Mouse (Mus musculus) kidney, adult 2 months (tissue): ENCODE results near the gene Erbb2. TPM values are rescaled to one million over a fixed set of nuclear protein-coding genes. Genes with fewer than 3 reads are reported as not detected.

Experiments
- DNase-seq: peaks from one replicate; pipeline ENCODE4 v3.0.0; 2021
- H3K27ac ChIP-seq: fragments of 200-500 bp; 2 replicates; pipeline ENCODE4 v1.5.1; 2012; ENCODE audit warnings: low read depth, low read length, control low read depth, inconsistent platforms; ENCODE audit not compliant: insufficient read depth
- H3K27me3 ChIP-seq: fragments of 200-500 bp; replicated peaks from 2 replicates; pipeline ENCODE4 v1.6.1; 2012; ENCODE audit warnings: mild to moderate bottlenecking, moderate library complexity, low read length, inconsistent platforms; ENCODE audit not compliant: control insufficient read depth, insufficient read depth
- H3K36me3 ChIP-seq: fragments of 200-500 bp; 2 replicates; pipeline ENCODE4 v1.6.1; 2012; ENCODE audit warnings: mild to moderate bottlenecking, moderate library complexity, low read length, inconsistent platforms; ENCODE audit not compliant: control insufficient read depth, insufficient read depth
- H3K4me1 ChIP-seq: fragments of 200-500 bp; 2 replicates; pipeline ENCODE4 v1.6.1; 2011; ENCODE audit warnings: low read length; ENCODE audit not compliant: control insufficient read depth, insufficient read depth
- H3K4me3 ChIP-seq: fragments of 200-500 bp; 2 replicates; pipeline ENCODE4 v1.5.1; 2011; ENCODE audit warnings: mild to moderate bottlenecking, low read depth, low read length, control low read depth; ENCODE audit not compliant: insufficient read depth
- CTCF ChIP-seq: fragments of 200-500 bp; conservative IDR thresholded peaks from 2 replicates; pipeline ENCODE4 v1.5.1; 2011; ENCODE audit warnings: low read depth, mild to moderate bottlenecking, control low read depth, low read length, moderate library complexity, mixed read lengths; ENCODE audit not compliant: insufficient read depth, insufficient read length
- POLR2A ChIP-seq: fragments of 200-500 bp; IDR thresholded peaks from one replicate; pipeline ENCODE4 v1.6.1; 2011; ENCODE audit warnings: low read depth, low read length, control low read depth
- WGBS: fragments of 180-500 bp; shearing (Covaris S2); methylation state at CpG from one replicate; pipeline ENCODE4 v1.1.7; 2018; 5-methylcytosine and 5-hydroxymethylcytosine counted together
- polyA plus RNA-seq: library from polyadenylated mRNA; depleted of rRNA; stranded (reverse); fragments of >200 nt; gene quantifications from 2 replicates; pipeline ENCODE4 v1.2.3, GENCODE M21; 2012

Gene Erbb2
- polyA plus RNA-seq, 1 experiment, result 44.8 TPM

- H3K4me3 ChIP-seq, result no peak overlapping the region
- no peaks in the 10 kb centered on the region for H3K27me3 ChIP-seq
- no peaks in the 10 kb centered on the region for H3K36me3 ChIP-seq
- no peak overlapping the region for H3K27ac ChIP-seq
- no peaks in the 10 kb centered on the region for H3K4me1 ChIP-seq
- TF ChIP-seq CTCF, result no peak
- no peak for TF ChIP-seq POLR2A
- no peak for DNase-seq
- 86% methylated on average over 9 of the region's 9 CpGs for WGBS
Observed at GRCm38 (mm10) chr11:98463911-98464310, 51.6 kb downstream of the Erbb2 start.

GRCm38 (mm10) chr11:98464516-98464915 lies 52.2 kb downstream of the Erbb2 start:
- TF ChIP-seq POLR2A, result no peak
- no peak for TF ChIP-seq CTCF
- H3K27me3 ChIP-seq, result no peaks in the 10 kb centered on the region
- no peaks in the 10 kb centered on the region for H3K36me3 ChIP-seq
- no peak overlapping the region for H3K27ac ChIP-seq
- no peaks in the 10 kb centered on the region for H3K4me1 ChIP-seq
- WGBS, result 77% methylated on average over 6 of the region's 6 CpGs
- H3K4me3 ChIP-seq, result no peak overlapping the region
- DNase-seq, result no peak

- no peaks in the 10 kb centered on the region for H3K36me3 ChIP-seq
- no peak for DNase-seq
- H3K27ac ChIP-seq, result no peak overlapping the region; the same call in 1 of the 2 replicates
- no peaks in the 10 kb centered on the region for H3K4me1 ChIP-seq
- no peak overlapping the region for H3K4me3 ChIP-seq
- H3K27me3 ChIP-seq, result no peaks in the 10 kb centered on the region
- TF ChIP-seq CTCF, result no peak
- no peak for TF ChIP-seq POLR2A
- whole genome bisulfite sequencing, result 51% methylated on average over 22 of the region's 22 CpGs
Observed at GRCm38 (mm10) chr11:98469761-98470714, 57.8 kb downstream of the Erbb2 start.

- no peaks in the 10 kb centered on the region for H3K4me1 ChIP-seq
- H3K27me3 ChIP-seq, result no peaks in the 10 kb centered on the region
- H3K36me3 ChIP-seq, result no peaks in the 10 kb centered on the region
- DNase-seq, result no peak
- 76% methylated on average over 6 of the region's 6 CpGs for WGBS
- no peak overlapping the region for H3K4me3 ChIP-seq
- H3K27ac ChIP-seq, result no peak overlapping the region
- TF ChIP-seq POLR2A (no peak), CTCF (no peak)
Observed at GRCm38 (mm10) chr11:98470795-98471194, 58.5 kb downstream of the Erbb2 start.

- WGBS, result 59% methylated on average over 4 of the region's 4 CpGs
- TF ChIP-seq POLR2A (no peak), CTCF (no peak)
- Histone ChIP-seq H3K4me3 (no peak overlapping the region), H3K27me3 (no peaks in the 10 kb centered on the region), H3K27ac (no peak overlapping the region), H3K36me3 (no peaks in the 10 kb centered on the region), H3K4me1 (no peaks in the 10 kb centered on the region)
- DNase-seq, result no peak
Observed at GRCm38 (mm10) chr11:98472696-98473095, 60.4 kb downstream of the Erbb2 start.

DNA sequence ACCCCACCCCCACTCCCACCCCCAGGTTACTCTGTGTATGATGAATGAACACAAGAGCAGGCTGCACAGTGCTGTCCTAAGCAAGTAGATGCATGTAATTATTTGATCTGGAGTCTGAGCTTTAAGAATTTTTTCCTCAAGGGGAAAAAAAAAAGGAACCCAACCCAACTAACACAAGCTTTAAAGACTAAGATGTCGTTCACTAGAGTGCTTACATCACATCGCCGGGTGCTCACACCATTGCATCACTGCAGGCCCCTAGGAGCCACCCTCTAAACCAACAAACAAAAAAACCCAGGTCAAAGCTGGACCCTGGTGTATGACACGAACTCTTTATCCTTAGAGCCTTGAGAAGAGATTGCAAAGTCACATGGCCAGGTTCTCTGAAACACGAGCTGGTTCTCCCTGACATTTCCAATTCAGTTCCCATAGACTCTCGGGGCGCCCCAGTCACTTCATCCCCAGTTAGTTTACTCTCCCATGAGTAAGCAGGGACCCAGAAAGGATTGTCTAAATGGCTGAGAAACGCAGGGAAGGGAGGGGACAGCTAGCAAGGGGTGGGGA lies 61.7 kb downstream of the Erbb2 start:
- no peak for TF ChIP-seq POLR2A
- Histone ChIP-seq H3K27me3 (no peaks in the 10 kb centered on the region), H3K4me1 (no peaks in the 10 kb centered on the region), H3K36me3 (no peaks in the 10 kb centered on the region), H3K27ac (no peak overlapping the region), H3K4me3 (no peak overlapping the region)
- 54% methylated on average over 8 of the region's 8 CpGs for WGBS
- no peak for DNase-seq

- no peak for DNase-seq
- Histone ChIP-seq H3K36me3 (no peaks in the 10 kb centered on the region), H3K4me3 (no peak overlapping the region), H3K27ac (no peak overlapping the region), H3K4me1 (no peaks in the 10 kb centered on the region), H3K27me3 (no peaks in the 10 kb centered on the region)
- 91% methylated on average over 11 of the region's 11 CpGs for WGBS
- TF ChIP-seq POLR2A, result no peak
- TF ChIP-seq CTCF, result no peak
Observed at GRCm38 (mm10) chr11:98474967-98475366, 62.7 kb downstream of the Erbb2 start.
